Mouse (Mus musculus) cerebellum, adult 2 months (tissue): ENCODE measurements around the gene Naa35.

Experiments
- CTCF ChIP-seq: fragments of 200-500 bp; IDR thresholded peaks from 2 replicates; pipeline ENCODE4 v1.5.1; 2011; ENCODE audit warnings: low read depth, mild to moderate bottlenecking, control low read depth, low read length, moderate library complexity, borderline replicate concordance; ENCODE audit not compliant: insufficient read depth
- POLR2A ChIP-seq: fragments of 200-500 bp; IDR thresholded peaks from 2 replicates; pipeline ENCODE4 v1.6.1; 2011; ENCODE audit warnings: low read length, control low read depth, borderline replicate concordance; ENCODE audit not compliant: insufficient read depth

GRCm38 (mm10) chr13:59564923-59565322, 20.1 kb upstream of the Naa35 start:
- TF ChIP-seq CTCF (no peak), POLR2A (no peak)
